Mouse (Mus musculus) megakaryocyte, embryonic 14.5 days (primary cell): ENCODE data around the gene Scn10a.

Source experiments
- FLI1 ChIP-seq: IDR thresholded peaks from 2 replicates; pipeline ENCODE4 v1.6.1; 2012; ENCODE audit warnings: low read length, inconsistent platforms, mixed read lengths
- GATA1 ChIP-seq: IDR thresholded peaks from 3 replicates; pipeline ENCODE4 v1.6.1; 2012; ENCODE audit warnings: mixed read lengths, low read length, inconsistent platforms, borderline replicate concordance

DNA sequence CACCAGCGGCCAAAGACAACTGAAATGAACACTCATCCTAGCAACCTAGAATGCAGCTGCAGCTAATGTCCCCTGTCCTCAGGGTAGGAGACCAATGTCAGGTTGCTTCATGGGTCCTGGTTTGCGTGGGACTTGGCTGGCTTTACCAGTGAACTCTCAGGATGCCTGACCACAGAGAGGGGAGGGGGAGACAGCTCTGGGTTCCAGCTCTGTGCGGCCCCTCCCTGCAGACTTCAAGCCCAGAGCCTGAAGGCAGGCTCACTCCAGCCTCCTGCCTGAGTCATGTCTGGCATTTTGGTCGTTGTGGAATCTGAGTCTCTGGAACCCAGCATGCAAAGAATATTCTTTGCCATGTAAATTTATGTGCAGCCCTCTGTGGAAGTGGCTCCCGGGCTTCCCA lies 151.3 kb downstream of the Scn10a start:
- TF ChIP-seq GATA1 (no peak), FLI1 (no peak)
